8 mouse cellular contexts compared by ENCODE assay signal in genomic region chr8:47334223-47334757, GRCm38 (mm10).
DNase-seq lines count a peak whose midpoint lies in the region; ATAC-seq and TF ChIP-seq lines count a peak whose summit lies in the region.

No protein-coding gene starts in this region.

- no peak overlapping the region for H3K9ac ChIP-seq in lung, postnatal 0 days (replicated peaks; ENCODE audit: low read depth)

- peak; percentile 54 for DNase-seq in kidney, adult 11 months
- no peak for DNase-seq in kidney, postnatal 10 days
- peak; percentile 49 for DNase-seq in forebrain, embryonic 10.5 days (ENCODE audit: extremely low spot score, low spot score)
- peak; percentile 63 to 69 for DNase-seq in heart, postnatal 10 days
- peak; percentile 61 for DNase-seq in large intestine, adult 2 months (ENCODE audit: low read depth, low spot score)
- peak; percentile 63 for DNase-seq in lung, postnatal 0 days (ENCODE audit: low spot score)
- DNase-seq in right cerebral cortex, postnatal 36 days (ENCODE audit: low spot score in 2 of 2) = peak; percentile 83 to 92
- no peak for DNase-seq in gastrocnemius, postnatal 25 days

- H3K9me3 ChIP-seq in forebrain, embryonic 10.5 days = peaks cover 6% of the 10 kb centered on the region; the same call in 1 of the 2 replicates
- H3K9me3 ChIP-seq in lung, postnatal 0 days (ENCODE audit: low read length) = no peaks in the 10 kb centered on the region

- peak overlapping the region; percentile 12; the same call in 1 of the 2 replicates for H3K4me3 ChIP-seq in forebrain, embryonic 10.5 days
- H3K4me3 ChIP-seq in lung, postnatal 0 days (ENCODE audit: low read depth, low read length) = no peak overlapping the region

- TF ChIP-seq EP300 in lung, postnatal 0 days (IDR thresholded peaks at IDR 0.05) = no peak

- TF ChIP-seq CTCF in lung, postnatal 0 days (IDR thresholded peaks at IDR 0.05) = no peak

- 81% methylated on average over 9 of the region's 9 CpGs for WGBS in forebrain, embryonic 10.5 days
- WGBS in large intestine, adult 2 months = 53% methylated on average over 9 of the region's 9 CpGs
- 66% methylated on average over 9 of the region's 9 CpGs for WGBS in lung, postnatal 0 days

- peak; percentile 87 for ATAC-seq in lung, postnatal 0 days

- H3K4me2 ChIP-seq in lung, postnatal 0 days (replicated peaks; ENCODE audit: low read depth, low read length) = 0 out of 2 replicates have a peak overlapping the region, but pooled peaks have one; percentile 22

- H3K36me3 ChIP-seq in forebrain, embryonic 10.5 days (replicated peaks) = no peaks in the 10 kb centered on the region
- H3K36me3 ChIP-seq in lung, postnatal 0 days (ENCODE audit: insufficient read depth, low read length) = no peaks in the 10 kb centered on the region

- H3K4me1 ChIP-seq in forebrain, embryonic 10.5 days = peaks cover 29% of the 10 kb centered on the region
- 0 out of 2 replicates have a peak, but pooled peaks cover 2% of the 10 kb centered on the region for H3K4me1 ChIP-seq in lung, postnatal 0 days (ENCODE audit: insufficient read depth, low read depth, low read length)

- no peaks in the 10 kb centered on the region for H3K27me3 ChIP-seq in forebrain, embryonic 10.5 days (ENCODE audit: poor library complexity, severe bottlenecking)
- H3K27me3 ChIP-seq in lung, postnatal 0 days (replicated peaks; ENCODE audit: insufficient read depth, low read length) = no peaks in the 10 kb centered on the region

- intact Hi-C loops in heart, postnatal 10 days (cut with DNase I) = no loop called here

- H3K27ac ChIP-seq in forebrain, embryonic 10.5 days = peak overlapping the region; percentile 82
- H3K27ac ChIP-seq in lung, postnatal 0 days (ENCODE audit: low read length) = no peak overlapping the region

Comparison
In these comparisons a context has a peak if more than half of its experiments do, and no peak if none do; other contexts are left out.
1. DNase-seq: peak in kidney, adult 11 months (single experiment), forebrain, embryonic 10.5 days (single experiment), heart, postnatal 10 days (2 of 2), large intestine, adult 2 months (single experiment), lung, postnatal 0 days (single experiment) and right cerebral cortex, postnatal 36 days (2 of 2); none in kidney, postnatal 10 days (single experiment) and gastrocnemius, postnatal 25 days (single experiment).